20 mouse cellular contexts compared by ENCODE assay signal in the genomic region with DNA sequence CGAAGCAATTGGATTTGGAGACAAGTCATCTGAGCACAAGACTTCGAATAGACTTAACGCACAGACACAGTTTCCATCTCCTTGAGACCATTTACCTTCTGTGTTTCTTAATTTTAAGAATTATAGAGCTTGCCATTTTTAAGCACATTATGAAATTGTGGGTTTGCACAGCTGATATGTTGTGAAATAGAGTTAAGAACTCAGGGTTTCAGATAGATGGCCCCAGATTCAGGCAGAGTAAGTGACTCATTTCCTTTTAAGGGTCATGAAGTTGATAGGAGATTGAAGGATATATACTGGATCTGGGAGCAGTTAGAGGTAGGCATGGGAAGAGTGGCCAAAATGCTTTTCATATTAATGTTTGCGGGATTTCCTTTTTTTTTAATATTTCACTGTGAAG. TPM values are rescaled to one million over a fixed set of nuclear protein-coding genes. Genes with fewer than 3 reads are reported as not detected.
"Had no signal": no experiment of that assay in that cellular context is flagged by ENCODE, and none has a peak within 500 bp of the region (broad histone marks: within the 10 kb centered on the region; RNA-seq: fewer than 3 reads in every experiment).

No protein-coding gene starts in this region.

- ATAC-seq: liver, postnatal 0 days; midbrain, embryonic 13.5 days; midbrain, embryonic 16.5 days had no signal

- H3K4me3 ChIP-seq: left cerebral cortex, adult 2 months; limb, embryonic 12.5 days; limb, embryonic 15.5 days; lung, embryonic 15.5 days; megakaryocyte, embryonic 14.5 days; midbrain, embryonic 10.5 days; midbrain, embryonic 13.5 days had no signal

- H3K36me3 ChIP-seq: limb, embryonic 12.5 days; limb, embryonic 15.5 days; lung, embryonic 15.5 days; midbrain, embryonic 10.5 days; midbrain, embryonic 13.5 days had no signal

- H3K27me3 ChIP-seq: limb, embryonic 12.5 days; limb, embryonic 15.5 days; lung, embryonic 15.5 days; megakaryocyte, embryonic 14.5 days; midbrain, embryonic 13.5 days had no signal

- H3K4me2 ChIP-seq: limb, embryonic 12.5 days; limb, embryonic 15.5 days; liver, embryonic 11.5 days; lung, embryonic 15.5 days; midbrain, embryonic 13.5 days had no signal

- DNase-seq: kidney, adult 2 months; kidney, postnatal 25 days; layer of hippocampus, postnatal 36 days; left cerebral cortex, postnatal 4 days; lung, postnatal 14 days; lung, postnatal 4 days; thymus, adult 18-20 months; thymus, postnatal 4 days had no signal

RNA-seq across cellular contexts. Expression of gene Fam110c, which starts 27.5 kb away (rescaled TPM):
- total RNA-seq: layer of hippocampus, postnatal 10 days; layer of hippocampus, postnatal 36 days; left cerebral cortex, adult 2 months; left cerebral cortex, postnatal 4 days had no signal
- polyA plus RNA-seq: midbrain, embryonic 13.5 days; midbrain, embryonic 16.5 days; neural tube, embryonic 14.5 days had no signal
